Mouse (Mus musculus): Measurements from ENCODE around the gene Gfpt2.

DNA sequence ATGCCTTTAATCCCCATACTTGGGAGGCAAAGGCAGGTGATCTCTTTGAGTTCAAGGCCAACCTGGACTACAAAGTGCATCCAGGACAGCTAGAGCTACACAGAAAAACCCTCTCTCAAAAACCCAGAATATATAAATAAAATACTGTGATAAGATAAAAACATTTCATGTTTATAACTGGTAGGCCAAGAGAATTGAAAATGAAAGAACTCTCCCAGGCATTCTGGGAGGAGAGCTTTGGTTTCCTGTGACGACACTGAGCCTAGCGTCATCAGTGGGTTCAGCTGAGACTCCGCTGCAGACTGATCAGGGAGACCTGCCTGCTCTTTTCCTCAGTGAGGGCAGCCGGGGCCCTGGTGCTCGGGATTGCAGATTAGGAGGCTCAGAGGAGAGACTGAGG is 61.2 kb downstream of the Gfpt2 start:
- TF ChIP-seq POLR2A (IDR thresholded peaks at IDR 0.05; ENCODE audit: low read depth, low read length) = no peak
- no peak for TF ChIP-seq CTCF (conservative IDR thresholded peaks at IDR 0.05; ENCODE audit: insufficient read depth, insufficient read length, low read depth, low read length)

Measured in kidney, adult 2 months (tissue).